Mouse (Mus musculus) regulatory T cell (primary cell): ENCODE data around the gene Iqsec1.

Experiments
- in situ Hi-C: fragments of 300-600 bp; cut with MboI, MseI; formaldehyde crosslinking; loops from one replicate; pipeline ENCODE4 v1.15.1; 2025; ENCODE audit warnings: high pct_unique_total_duplicates

Iqsec1 gene

DNA sequence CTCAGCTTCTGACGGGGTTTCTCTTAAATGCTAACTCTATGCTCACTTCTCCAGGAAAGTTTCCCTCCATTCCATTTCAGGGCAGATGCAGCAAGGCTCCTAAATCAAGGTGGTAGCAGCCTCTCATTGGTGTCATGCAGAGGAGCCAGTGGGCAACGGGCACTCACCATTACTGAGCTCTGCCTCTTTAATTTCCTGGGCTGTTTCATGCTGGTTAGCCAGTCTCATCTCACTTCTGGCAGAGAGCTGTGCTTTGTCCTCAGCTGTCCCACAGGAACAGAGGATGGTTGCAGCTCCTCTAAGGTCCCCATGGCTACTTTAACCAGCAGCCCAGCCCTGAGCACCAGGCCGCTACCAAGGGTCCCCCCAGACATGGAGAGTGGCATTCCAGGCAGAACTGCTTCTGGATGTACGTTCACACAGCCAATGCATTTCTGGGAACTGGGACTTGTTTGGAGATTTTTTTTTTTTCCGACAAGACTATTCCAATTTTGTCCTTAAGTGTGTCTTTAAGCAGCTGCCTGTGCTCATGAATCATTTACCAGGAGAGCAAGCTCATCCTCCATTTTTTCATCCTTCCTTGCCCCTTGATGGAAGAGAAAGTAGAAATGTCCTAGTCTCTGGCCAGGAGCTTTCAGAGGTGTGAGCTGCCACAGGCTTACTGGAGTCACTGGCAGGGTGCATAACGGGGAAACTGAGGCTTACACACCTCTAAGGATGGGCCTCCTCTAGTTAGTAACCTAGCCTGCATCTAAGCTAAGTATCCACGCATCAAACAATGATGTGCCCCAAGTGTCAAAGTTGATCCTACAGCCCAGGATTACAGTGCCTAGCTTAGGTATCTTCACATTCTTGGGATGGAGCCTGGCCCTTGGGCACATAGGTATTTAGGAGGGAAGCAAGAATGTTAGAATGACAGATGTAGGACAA is 98.9 kb downstream of the Iqsec1 start:
- in situ Hi-C loops, result loop anchor here (5.0 kb wide), 1 partner anchor 63 kb away; no protein-coding TSS in a partner anchor

GRCm38 (mm10) chr6:90887024-90887775 is 101.3 kb downstream of the Iqsec1 start:
- in situ Hi-C loops, result no loop called here

GRCm38 (mm10) chr6:90885626-90886025 is 102.9 kb downstream of the Iqsec1 start:
- in situ Hi-C loops, result no loop called here

DNA sequence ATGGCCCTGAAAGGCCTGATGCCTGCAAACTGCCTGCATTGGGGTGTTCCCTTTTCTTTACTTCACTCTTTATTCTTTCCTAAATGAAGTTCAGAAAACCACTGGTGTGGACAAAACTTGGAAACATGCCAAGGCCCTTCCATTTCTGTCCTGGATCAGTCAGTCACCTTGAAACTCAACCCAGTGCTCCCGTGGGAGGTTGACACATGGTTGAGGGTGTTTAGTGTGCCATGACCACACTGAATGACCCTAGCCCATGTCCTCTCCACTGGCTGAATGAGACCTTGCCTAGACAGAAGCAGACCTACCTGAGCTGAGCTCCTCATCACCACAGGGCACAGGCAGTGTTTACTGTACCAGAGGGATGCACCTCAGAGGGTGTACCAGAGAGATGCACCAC is 103.9 kb downstream of the Iqsec1 start:
- in situ Hi-C loops, result no loop called here

DNA sequence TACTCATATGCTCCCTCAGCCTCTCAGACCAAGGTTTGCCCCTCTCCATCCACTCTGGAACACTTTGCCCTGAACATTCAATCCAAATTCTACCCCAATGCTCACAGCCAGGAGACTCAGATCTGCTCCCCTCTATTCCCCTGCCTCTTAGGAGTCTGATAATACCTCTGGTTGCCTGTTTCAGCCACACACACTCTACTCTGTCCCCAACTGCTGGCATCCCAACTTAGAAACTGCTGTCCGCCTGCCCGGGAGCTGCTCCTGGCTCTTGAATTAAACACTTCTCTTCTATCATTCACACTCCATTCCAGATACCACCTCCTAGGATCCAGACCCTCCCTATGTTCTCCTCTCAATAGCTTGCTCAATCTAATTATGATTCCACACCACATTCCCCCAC is 107.5 kb downstream of the Iqsec1 start:
- in situ Hi-C loops, result no loop called here

GRCm38 (mm10) chr6:90880404-90880803 is 108.1 kb downstream of the Iqsec1 start:
- in situ Hi-C loops, result no loop called here

DNA sequence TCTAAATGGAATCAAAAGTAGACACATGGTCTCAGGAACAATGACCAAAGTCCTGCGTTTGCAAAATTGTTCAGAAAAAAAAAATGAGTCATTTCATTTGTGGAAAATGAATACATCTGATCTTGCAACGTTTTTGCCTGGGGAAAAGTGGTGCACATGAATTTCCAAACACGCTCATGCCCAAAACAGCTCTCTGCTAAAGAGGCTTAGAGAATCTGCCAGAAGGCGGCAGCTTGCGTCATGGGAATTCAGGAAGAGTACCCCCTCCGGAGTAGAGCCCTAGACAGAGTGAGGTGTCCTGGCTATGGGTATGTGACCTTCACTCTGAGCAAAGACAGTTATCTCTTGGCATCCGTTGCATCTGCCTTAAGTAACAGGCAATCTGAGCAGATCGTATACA is 116.9 kb downstream of the Iqsec1 start:
- in situ Hi-C loops, result no loop called here

DNA sequence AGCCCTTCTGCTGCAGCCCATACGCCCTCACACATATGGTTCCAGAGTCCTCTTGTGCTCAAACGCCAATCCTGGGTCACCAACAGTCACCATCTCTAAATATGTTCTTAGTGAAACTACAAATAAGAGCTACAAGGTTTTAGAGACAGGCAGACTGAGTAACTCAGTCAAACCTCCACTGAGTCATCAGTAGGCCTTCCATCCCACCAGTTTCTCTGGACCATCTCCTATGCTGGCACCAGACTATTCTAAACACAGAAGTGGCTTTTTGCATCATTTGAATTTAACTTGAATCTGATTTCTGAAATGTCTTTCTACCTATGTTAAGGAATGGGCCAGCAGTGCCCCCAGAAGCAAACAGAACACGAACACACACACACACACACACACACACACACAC is 120.5 kb downstream of the Iqsec1 start:
- in situ Hi-C loops, result no loop called here

- in situ Hi-C loops, result no loop called here
Observed at GRCm38 (mm10) chr6:90861370-90861769, 127.1 kb downstream of the Iqsec1 start.

DNA sequence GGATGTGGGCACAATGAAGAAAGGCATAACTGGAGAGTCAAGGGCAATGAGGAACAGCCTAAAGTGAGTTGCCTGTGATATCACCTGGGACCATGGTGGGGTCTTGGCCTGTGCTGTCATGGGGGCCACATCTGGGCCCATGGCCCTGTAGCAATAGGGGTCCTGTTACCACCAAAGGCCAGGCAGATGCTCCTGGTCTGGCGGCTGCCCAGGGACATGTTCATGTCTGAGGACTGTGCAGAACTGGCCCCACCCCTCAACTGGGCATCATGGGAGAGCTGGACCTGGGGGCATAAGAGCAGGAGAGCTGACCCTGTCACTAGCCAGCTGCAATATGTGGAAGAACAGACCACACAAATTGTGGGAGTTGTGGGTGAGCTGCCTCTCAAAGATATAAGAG is 130.6 kb downstream of the Iqsec1 start:
- in situ Hi-C loops, result no loop called here

- in situ Hi-C loops, result no loop called here
Observed at GRCm38 (mm10) chr6:90852360-90852759, 136.1 kb downstream of the Iqsec1 start.

DNA sequence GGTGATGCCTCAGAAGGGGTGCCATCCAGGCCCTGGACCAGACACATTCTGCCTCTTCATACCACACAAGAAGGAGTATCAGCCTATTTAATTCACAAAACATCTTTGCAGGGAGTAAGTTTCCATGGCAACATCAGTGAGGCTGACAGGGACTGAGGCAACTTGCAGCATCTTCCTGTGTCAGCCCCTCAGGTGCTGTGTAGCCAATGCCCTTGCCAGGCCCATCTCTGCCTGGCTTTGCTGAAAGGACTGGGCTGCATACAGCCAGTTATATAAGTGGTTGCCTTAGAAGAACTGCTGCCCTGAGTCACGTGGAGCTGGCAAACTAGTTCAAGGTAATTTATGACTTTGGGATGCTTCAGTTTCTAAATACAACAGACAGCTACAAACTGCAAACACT is 140.4 kb downstream of the Iqsec1 start:
- in situ Hi-C loops, result no loop called here

- in situ Hi-C loops, result no loop called here
Observed at GRCm38 (mm10) chr6:90847523-90847922, 141.0 kb downstream of the Iqsec1 start.

GRCm38 (mm10) chr6:90839972-90840371 is 148.5 kb downstream of the Iqsec1 start:
- in situ Hi-C loops, result no loop called here

DNA sequence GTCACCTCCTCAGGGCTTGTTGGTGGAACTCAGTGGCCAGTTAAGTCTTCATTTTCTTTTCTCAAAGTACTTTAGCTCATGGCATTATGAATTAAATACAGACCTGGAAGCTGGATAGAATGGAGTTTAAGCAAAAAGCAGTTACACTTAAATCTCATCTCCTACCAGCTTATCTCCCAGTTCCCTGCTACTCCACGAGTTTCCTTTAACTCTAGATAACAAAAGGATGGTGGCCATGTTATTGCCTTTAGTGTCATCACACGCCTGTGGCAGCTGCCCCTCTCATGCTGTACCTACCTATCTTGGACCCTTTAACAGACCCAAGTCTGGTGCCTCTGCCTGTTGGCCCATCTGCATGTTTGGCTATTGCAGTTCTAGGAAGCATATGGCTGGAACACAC is 151.7 kb downstream of the Iqsec1 start:
- in situ Hi-C loops, result no loop called here

GRCm38 (mm10) chr6:90829536-90829935 is 158.9 kb downstream of the Iqsec1 start:
- in situ Hi-C loops, result loop anchor here (10.0 kb wide), 1 partner anchor 255 kb away; no protein-coding TSS in a partner anchor

DNA sequence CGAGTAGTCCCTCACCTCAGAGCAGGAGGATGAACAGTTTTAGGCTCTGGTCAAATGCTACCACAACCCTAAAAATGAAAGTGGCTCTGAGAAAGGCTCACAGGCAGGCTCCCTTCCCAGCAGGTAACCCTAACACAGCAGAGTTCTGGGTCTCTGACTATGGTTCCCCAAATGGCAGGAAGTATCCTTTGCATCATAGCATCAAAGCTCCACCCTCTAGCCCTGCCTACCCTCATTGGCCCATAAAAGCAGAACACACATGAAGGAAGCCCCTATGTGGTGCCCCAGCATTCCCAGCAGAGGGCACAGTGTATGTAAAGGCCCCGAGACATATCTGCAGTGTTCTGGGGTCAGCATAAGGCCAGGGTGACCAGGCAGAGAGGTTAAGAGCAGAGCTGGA is 163.4 kb downstream of the Iqsec1 start:
- in situ Hi-C loops, result loop anchor here (10.0 kb wide), 1 partner anchor 260 kb away; no protein-coding TSS in a partner anchor

DNA sequence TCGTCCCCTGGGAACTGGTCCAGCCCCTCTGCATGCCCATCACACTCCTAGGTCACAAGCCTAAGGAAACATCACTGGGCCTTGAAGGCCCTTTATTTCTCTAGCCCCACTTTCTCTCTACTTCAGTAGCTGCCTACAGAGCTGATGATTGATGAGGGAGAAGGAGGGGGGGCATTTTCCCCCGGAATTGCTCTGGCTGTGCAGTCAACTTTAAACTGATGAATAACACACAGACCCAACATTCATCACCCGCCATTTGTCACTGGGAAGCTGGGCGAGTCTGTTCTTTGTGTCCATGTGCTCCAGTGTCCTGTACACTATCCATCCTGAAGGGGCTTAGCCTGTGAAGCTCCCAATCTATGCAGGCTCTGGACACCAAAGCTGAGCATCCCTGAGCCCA is 165.2 kb downstream of the Iqsec1 start:
- in situ Hi-C loops, result loop anchor here (10.0 kb wide), 1 partner anchor 261 kb away; no protein-coding TSS in a partner anchor

GRCm38 (mm10) chr6:90821916-90822602 is 166.4 kb downstream of the Iqsec1 start:
- in situ Hi-C loops, result loop anchor here (10.0 kb wide), 1 partner anchor 263 kb away; no protein-coding TSS in a partner anchor

DNA sequence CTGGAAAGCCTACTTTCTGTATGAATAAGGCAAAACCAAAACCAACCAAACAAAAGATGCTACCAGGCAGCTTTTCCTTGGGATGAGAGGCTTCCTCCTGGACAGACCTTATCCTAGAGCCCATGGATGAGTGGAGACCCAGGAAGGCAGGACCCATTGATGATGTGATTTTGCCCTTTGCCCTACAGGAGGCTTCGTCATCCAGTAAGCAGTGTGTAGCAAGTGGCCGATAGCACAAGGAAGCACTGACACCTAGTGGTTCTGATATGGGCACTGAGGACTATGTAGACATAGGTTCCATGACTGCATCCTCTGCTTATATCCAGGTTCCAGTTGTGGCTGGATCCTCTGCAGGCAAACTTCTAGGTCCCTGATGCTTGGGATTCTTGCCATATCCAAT is 168.6 kb downstream of the Iqsec1 start:
- in situ Hi-C loops, result loop anchor here (10.0 kb wide), 1 partner anchor 265 kb away; no protein-coding TSS in a partner anchor

- in situ Hi-C loops, result no loop called here
Observed at GRCm38 (mm10) chr6:90818956-90819355, 169.5 kb downstream of the Iqsec1 start.

- in situ Hi-C loops, result no loop called here
Observed at GRCm38 (mm10) chr6:90816551-90816950, 171.9 kb downstream of the Iqsec1 start.
